Mouse (Mus musculus) frontal cortex, postnatal 25 days (tissue): ENCODE measurements at regions not wholly inside any gene's neighbourhood (a gene's known extent, or its start where the extent isn't known, plus 50 kb on each side); places are given as distances from the start of the nearest gene placed in this dataset.

ENCODE experiments used
- DNase-seq, 2 experiments: peaks; one replicate each; pipeline ENCODE4 v3.0.0; 2022; ENCODE audit warnings: low spot score in 2 of 2

DNA sequence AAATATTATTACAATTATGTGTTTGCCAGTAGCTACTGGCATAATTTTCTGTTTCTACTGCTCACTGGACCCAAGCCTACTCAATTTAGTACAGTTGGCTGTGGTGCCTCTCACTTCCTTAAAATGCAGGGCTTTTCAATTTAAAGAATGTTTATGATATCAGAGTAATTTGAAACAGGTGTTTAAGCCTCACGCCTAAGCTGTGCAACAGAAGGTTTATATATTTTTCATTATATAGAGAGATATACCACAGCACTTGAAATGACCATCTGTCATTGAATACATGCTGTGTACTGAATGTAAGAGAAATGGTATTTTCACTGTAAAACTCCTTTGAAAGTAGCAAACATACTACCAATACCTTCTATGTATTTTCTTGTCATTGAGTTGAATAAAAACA is 376.8 kb downstream of the Otol1 start:
- no peak for DNase-seq

DNA sequence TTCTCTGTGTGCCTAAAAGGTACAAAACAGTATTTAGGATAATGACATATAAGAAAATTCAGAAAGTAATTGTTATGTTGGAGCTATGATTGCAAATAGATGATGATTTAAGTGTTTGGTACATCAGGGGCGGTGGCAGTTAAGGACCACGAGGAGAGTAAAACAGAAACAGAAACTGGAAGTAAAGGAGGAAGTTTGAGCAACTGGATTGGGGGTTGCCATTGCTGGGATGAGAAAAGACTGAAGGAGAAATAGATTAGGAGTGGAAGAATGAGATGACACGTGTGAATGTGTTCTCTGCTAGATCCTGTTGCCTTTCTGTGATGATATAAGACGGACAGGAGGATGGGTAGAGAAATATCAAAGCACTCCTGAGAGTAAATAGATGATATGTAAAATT is 378.5 kb downstream of the Otol1 start:
- DNase-seq: no peak

DNA sequence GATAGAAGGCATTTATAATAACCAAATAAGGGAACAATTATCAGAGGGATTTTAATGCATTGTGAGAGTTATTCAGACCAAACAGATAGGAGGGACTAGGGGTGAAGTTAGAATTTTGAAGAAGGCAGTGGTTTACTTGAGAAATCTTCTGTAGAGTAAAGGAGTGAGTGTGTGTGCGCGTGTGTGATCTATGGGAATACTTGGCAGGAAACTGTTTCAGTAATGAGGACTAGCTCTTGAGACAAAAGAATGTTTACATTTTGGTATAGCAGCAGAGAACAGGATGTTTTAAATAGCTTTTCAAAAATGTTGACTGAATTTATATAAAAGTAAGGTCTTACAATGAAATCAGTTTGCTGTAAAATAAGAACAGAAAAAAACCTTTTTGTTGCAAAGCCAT is 393.8 kb downstream of the Otol1 start:
- no peak for DNase-seq

DNA sequence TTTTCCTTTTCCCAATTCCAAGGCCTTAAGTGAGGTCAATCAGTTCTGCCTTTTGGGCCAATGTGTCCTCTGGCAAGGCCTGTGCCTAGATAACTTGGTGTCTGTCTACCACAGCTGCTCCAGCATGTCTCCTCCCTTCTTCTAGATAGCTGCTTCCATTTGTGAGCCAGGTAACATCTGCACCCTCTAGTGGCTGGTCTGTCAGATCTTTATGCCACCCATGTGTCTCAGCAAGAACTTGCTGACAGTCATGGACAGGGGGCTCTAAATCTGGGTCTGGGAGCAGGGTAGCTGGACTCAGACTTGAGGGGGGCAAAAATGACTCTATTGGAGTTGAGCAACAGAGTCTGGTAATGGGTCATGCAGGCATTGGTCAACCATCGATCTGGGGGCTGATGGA is 399.2 kb downstream of the Otol1 start:
- DNase-seq: no peak

DNA sequence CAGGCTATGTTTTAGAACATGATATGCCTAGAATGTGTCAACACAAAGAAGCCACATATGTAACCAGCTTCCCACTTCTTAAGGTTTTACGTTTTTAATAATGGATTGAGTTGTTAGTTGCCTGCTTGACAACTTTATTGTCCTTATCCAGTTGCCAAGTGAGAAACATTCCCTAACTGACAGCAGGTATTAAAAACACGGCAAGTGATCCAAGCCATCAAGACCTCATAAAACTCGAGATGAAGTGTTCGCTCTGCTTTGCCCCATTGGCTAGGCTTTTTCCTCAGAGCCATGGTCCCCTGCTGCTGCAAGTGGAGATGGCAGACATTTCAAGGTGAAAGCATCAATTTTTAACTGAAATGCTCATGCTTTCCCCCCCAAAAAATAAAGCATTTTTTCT is 410.9 kb downstream of the Otol1 start:
- no peak for DNase-seq

DNA sequence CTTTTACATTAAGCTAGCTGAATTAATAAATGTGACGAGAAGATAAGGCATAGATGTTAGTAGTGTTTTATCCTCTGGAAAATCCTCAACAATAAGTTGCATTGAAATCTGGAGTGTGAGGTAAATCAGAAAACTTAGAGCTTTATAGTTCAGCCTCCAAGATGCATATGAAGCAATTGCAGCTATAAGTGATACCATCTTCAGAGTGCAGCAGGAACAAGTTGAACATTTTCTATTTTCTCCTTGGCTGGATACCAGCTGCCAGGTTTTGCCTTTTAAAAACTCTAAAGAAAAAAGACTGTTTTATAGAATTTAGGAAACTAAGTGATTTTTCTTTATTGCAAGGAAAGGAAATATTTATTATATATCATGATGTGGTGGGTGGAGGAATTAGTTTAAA is 414.6 kb downstream of the Otol1 start:
- no peak for DNase-seq

DNA sequence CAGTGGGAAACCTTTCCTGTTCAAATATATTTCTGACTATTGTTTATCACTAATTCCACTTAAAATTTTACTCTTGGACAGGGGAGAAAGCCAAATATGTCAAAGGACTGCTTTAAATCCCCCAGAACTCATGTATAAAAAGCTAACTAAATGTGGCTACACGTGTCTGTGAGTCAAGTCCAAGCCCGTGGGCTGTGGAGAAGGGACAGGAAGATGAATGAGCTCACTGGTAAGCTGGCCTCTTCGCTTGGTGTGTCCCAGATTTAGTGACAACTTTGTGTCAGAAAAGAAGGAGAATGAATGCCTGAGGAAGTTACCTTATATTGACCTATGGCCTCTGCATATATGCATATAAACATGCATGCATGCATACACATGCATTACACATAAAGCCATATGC is 415.3 kb downstream of the Otol1 start:
- DNase-seq: no peak

DNA sequence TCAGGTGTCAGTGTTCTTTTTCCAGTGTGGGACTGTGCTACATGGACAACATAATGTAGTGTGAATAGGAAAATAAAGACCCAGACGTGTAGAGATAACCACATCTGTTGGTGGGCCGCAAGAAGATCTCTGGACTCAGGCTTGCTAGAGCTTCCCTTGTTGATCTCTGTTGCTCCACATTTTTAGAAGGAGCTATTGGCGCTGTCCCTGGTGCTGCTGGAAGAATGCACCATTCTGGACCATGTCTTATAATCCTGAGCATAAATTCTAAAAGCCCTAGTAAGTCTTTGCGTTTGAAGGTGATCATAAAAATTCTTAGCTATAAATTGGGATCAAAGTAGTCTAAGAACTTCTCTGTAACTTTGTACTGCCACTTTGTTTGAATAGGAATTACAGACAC is 429.3 kb downstream of the Otol1 start:
- no peak for DNase-seq

DNA sequence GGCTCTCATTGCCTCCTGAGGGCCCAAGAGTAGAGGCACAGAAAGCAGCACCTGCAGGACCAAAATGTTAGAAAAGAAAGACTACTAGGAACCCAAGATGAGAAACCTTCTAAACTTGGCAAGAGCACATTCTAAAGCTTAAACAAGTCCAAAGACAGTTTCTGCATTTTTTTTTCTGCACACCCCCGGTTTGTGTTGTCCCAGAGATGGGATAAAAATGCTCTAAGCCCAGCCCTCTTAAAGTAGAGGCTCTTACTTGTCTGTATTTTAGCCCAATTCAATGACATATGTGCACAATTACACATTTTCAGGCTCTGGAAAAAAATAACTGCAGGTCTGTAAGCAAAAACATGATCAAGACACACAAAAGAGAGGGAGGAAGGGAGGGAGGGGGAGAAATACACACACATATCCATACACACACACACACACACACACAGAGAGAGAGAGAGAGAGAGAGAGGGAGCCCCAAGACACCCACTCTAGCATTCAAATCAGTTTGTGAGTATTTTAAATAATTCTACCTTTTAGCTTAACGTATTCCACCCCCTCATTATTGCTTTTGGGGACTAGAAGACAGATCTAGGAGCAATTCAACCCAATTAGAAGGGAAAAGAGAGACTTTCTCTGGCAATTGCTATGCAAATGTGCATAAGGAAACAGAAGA is 449.9 kb downstream of the Otol1 start:
- DNase-seq: no peak

DNA sequence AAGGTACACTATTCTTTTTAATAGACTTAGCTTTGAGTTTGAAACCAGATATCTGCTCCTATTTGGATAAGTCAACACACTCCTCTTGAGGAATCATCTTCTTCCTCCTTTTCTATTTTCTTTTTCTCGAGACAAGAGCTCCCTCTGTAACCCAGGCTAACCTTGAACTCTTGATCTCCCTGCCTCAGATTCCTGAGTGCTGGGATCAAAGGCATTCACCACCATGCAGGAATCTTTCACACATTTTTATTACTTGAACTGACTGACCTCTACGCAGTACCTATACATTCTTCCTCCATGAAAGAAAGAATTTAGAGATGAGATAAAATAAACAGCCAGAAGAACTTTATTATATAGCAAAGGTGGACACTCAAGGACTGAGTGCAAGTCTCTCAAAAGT is 453.4 kb downstream of the Otol1 start:
- DNase-seq: no peak

DNA sequence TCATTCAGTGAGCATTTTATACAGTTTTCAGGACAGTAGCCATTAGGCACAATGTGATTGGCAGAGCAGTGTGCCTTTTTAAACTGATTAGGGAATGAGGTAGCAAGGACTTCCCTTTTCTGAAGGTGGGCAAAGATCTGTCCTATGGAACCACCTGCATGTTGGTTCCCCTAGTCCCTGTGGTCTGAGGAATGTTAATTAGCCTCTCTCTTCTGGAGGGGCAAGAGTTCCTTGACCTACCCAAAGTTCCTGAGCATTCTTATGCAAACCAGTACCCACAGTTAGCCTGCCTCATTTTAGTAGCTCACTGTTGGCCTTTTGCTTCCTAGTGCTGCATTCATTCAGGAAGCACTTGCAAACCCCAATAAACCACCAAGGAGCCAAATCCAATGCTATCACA is 455.8 kb downstream of the Otol1 start:
- no peak for DNase-seq

DNA sequence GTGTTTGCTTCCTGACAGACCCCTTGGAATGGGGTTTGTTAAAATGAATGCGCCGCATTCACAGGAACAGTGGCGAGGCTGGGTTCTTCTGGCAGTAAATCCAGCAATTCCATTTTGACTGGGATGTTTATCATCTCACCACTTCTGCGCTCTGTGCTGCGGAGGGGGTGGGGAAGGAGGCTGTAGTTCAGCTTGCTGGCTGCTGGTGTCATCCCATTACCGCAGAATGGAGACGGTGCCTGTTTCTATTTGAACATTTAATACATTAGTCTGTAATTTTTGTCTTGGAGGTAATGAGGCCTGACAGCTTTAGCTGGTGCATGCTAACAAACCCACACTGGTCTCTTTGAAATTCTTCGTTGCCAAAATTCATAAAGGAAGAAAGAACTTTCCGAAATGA is 475.1 kb downstream of the Otol1 start:
- DNase-seq: peak; percentile 20 to 48

DNA sequence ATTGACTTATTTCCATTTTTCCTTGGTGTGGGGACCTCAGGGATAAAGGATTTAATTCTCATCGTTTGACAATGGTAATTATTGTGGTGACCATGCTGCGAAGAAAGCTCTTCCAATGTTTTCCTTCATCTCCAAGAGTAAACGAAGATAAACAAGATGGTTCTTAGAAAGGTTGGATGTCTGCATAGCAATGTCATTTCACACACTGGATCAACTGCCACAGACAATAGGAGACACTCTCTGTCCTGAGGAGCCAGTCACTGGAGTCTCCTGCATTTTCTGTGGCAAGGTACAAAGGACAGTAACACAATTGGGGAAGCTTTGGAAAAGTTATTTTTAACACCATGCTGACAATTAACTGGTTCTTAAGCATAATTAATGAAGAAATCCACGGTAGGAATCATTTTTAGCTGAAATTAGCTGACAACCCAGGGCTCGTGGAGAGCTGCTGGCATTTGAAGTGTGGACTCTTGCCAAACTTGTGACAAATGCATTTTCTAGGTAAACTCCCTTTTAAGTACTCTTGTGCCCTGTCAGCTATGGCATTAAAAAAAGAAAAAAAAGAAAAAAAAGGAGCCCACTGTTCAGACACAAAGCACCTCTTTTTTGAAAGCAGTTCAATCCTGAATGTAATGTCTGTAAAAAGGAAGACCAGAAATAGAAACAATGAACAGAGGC is 475.8 kb downstream of the Otol1 start:
- DNase-seq: no peak

DNA sequence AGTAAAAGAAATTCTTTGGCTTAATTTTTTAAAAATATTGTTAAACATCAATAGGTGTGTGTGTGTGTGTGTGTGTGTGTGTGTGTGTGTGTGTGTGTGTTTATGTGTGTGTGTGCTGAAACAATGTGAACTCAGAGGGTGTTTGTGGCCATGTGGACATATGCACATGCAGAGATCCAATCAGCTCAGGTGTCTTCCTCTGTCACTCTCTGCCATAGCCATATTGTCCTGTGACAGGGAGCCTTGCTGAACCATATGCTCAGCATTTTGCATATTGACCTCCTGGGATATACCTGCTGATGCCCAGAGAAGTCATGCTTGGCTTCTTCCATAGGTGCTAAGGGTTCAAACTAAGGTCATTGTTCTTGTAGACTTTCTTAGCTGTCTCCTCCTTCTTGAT is 489.0 kb downstream of the Otol1 start:
- DNase-seq: no peak

DNA sequence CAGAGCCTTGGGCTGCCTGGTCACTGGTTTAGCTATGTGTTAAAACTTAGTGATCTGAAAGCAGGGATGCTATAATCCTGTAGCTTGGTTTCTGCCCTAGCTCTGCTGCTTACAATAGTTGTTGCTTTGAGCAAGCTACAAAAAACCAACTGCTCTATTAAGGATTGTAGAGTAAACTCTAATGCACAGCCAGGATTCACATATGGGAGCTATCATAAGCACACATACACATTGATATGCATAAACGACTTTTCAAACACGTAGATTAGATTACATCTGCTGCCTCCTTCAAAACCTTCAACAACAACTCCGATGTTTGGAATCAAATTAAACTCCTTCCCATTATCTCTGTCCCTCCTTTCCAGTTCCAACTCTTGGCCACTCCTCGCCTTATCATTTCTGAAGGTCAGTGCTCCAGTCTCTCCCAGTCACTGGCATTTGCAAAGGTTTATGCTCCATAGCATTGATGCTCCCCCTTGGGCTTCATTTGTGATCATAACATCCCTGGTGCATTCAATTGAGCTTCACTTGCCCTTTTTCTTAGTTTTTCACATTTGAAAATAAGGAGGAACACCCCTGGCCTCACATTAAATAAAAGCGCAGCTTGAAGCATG is 492.9 kb downstream of the Otol1 start:
- no peak for DNase-seq

DNA sequence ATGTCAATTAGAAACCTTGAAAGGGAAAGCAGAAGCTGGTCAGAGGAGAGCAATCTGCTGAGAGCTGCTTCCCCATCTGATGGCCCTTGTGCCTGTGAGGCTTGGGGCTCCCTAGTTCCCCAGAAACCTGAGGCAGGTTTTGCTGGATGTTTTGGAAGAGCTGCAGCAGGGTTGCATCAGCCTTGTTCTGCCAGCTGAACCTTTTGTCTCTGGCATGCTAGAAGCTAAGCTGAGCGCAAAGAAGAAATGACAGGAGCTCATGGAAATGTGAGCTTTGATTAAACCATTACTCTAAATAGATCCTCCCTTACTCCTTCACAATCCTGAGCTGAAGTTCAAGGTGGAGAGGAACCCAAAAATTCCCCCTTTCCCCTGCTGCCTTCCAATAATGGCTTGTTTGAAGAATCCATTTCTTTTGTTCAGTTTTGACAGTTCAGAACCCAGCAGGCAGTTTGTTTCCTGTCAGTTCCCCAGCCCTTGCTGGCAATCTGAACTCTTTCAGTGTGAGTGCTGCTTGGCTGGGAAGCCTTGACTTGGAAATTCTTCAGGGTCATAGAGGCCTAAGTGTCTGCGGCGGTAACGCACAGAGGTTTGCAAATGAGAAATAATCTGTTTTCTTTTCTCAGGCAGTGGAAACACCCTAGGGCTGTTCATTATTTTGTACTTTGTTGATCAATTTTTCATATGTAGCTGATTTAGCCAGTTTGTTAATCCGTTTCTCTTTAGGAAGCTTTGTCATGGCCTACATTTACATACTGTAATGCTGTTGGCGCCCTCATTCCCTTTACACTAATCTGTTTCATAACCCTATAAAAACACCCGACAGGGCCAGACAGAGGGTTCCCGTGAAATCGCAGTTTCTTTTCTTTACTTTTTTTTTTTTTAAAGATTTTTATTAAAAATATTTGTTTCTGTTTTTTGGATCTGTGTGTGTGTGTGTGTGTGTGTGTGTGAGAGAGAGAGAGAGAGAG is 493.9 kb downstream of the Otol1 start:
- DNase-seq: no peak

DNA sequence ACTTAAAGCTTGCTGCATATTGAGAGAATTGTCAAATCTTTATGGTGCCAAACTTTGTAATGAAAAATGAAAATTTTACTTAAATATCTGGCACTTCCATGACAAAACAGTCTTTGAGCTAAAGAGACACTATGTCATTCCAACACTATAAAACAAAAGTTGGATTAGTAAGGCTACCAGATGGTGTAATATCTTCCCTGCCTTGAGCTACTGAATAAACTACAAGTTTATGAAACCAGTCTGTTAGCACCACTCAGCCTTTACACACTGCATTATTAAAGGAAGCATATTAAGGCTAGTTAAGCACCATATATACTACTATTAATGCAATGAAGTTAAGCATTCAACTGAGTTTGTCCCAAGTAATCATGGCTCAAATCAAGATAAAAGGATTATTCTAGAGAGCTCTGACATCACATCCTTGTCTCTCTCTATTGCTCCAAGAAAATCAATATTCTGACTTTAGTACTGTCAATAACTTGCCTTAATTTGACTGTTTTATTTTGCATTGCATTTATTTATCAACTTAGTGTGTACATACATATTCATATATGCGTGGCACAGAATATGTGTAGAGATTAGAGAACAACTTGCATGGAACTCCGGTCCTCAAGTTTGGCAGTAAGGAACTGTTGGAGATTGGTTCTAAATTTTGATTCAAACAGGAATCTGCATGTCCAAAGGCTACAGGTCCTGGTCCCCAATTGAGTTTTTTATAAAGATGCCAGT is 526.3 kb downstream of the Otol1 start:
- no peak for DNase-seq

DNA sequence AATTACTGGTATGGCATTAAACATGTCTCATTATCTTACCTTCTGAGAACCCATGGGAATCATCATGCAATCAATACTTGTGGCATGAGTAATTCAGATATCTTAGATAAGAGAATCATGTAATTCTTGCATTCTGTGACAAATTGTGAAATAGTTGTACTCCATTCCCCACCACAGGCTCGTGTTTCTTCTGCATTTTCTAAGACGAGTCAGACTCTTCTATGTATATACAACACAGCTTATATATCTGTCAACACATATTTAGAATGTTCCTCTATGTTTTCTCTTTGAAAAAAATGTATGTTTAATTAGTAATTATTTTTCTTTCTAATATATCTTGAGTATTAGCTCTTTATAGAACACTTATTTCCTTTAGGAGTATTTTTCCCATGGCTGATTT is 527.7 kb downstream of the Otol1 start:
- DNase-seq: no peak

DNA sequence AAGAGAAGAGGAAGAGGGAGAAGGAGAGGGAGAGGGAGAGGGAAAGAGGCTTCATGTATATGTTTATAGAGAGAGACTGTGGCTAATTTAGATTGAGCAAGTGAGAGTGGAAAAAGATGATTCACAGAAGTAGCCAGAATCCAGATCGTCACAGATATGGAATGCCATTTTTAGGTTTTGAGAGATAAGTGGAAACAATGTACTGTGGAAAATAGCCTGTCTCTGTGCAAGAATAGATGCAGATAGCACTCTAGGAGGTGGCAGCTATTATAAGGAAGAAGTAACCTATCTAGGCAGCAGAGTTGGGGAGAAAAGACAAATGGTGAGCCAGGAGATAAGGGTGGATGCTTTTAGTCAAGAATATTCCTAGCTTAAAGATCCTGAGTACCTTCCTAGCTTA is 536.5 kb downstream of the Otol1 start:
- no peak for DNase-seq

DNA sequence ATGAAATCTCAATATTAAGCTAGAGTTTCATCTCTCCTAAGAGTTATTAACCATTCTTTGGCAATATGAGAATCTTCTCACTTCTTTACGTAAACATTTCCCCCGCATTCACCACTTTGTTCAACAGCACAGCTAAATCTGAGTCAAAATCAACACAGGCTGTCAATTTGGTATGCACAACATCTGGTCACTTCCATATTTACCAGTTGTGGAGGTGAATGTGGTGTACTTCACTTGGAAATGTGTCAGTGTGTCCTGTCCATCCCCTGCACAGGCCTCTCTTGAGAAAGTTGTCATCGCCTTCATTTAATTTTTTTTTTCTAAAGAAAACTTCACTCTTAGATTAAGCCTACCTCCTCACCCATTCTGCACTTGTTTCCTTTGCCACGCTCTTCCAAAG is 550.4 kb downstream of the Otol1 start:
- no peak for DNase-seq

DNA sequence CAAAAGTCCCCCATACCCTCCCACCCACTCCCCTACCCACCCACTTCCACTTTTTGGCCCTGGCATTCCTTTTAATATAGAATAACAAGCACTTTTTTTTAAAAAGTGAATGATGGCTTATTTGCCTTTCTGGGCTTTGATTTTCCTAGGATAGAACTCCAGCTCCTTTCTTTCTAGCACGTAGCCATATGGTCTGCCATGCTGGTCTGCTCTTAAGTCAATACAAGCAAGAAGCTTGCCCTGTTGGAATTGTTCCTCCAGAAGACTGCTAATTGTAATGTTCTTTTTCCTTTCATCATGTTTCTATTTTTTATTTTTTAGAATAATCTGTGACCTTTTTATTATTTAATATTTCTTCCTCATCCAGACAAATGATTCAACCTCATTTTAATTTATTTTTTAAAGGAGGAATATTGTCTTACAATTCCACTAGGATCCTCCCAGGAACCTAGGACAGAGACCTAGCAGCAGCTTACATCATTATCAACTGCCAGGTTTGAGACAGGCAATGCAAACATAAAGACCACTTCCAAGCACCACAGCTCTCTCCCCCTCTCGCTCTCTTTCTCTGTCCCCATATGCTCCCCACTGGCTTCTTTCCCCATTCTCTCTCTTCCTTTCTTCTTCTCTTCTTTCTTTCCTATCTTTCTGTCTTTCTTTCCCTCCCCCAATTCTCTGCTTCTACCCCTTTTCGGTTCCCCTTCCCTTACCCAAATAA is 558.9 kb downstream of the Otol1 start:
- DNase-seq: no peak
